Mouse (Mus musculus) NIH3T3 (cell line): ENCODE results near the gene E130218I03Rik.

ENCODE experiments used
- DNase-seq: peaks from one replicate; pipeline ENCODE4 v3.0.0-alpha.2; 2012; ENCODE audit warnings: low read depth

E130218I03Rik gene

DNA sequence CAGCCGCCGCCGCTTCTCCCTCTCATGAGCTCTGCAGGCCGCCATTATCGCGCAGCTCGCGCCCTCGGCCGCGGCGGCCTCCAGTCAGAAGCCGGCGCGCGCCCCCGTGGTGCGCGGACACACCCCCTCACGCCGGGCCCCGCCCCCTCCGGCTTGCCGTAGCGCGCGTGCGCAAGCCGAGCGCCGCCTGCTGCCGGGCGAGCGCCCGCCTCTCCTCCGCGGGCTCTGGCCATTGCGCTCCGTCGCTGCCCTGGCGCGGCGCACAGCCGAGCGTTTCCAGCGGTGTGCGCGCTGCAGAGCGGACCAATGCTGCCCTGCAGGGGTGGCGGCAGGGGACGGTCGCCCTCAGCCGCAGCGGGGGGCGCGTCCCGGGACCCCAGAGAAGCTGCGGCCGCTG, 43.7 kb downstream of the E130218I03Rik start:
- peak; percentile 95 for DNase-seq

- DNase-seq = peak; percentile 78
These were observed 44.1 kb downstream of the E130218I03Rik start, which contains the start of gene Pdik1l for GRCm38 (mm10) chr4:134287575-134288025. Gene Pdik1l, minus strand, starts transcription at chr4:134287895.

DNA sequence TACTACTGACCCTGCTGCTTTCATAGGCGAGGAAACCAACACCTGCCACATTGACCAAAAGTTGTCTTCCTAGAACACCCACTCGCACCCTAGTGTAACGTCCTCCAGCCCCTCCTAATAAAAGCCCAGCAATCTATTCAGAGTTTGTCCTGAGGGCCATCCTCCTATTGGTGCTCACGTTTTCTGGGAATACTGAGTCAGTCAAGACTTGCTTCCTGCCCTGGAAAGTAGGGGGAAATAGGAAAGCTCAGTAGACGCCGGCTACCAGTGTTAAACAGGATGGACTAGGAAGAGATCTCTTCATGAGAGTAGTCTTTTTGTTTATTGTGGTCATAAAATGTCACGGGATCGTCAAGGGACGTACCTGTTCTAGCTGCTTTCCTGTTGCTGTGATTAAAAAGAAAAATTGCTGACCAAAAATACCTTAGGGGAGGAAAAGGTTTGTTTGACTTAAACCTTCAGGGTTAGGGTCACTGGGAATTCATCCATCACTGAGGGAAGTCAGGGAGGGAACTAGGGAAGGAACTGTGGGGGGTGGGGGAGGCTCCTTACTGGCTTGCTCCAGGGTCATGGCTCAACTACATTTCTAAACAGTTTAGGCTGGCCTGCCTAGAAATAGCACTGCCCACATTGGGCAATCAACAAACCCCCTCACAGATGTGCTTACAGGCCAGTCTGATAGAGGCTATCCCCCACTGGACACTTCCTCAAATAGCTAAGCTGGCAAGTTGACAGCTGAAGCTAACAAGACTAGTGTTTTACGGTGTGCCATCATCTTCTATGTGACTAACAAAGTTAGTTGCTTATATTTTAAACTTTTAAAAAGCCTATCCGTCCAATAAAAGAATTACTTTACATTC, 45.2 kb downstream of the E130218I03Rik start:
- DNase-seq = peak; percentile 34

GRCm38 (mm10) chr4:134292067-134292466, 48.6 kb downstream of the E130218I03Rik start:
- peak; percentile 86 for DNase-seq

- DNase-seq = no peak
These were observed 49.7 kb downstream of the E130218I03Rik start for GRCm38 (mm10) chr4:134293061-134293691.

DNA sequence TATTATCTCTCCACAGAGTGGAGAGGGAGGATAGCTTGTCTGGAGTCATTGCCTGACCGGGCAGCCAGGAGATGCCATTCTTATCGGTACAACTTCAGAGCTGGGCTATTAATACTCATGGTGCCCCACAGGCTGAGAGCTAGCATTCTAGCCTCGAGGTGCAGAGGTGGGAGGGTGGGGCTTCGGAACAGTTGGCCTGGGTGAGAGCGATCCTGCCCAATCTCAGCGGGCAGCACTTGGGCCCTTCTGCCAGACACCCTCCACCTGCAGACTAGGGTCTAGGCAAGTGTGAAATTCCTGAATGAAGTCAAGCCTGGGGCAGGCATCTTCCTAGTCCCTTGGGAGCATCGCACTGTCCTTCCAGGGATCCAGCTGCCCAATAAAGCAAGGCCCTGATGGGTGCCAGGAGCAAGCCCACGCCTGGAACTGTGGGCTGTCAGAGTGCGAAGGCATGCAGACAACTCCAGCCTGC, 50.3 kb downstream of the E130218I03Rik start:
- DNase-seq = no peak
